Mouse (Mus musculus) heart, postnatal 4 days (tissue): ENCODE results near the gene Brd4. TPM values are rescaled to one million over a fixed set of nuclear protein-coding genes. Genes with fewer than 3 reads are reported as not detected.
"Not testable (repeated sequence)": the region's sequence is repeated elsewhere in the genome, so short reads cannot be mapped to it uniquely, and the experiment has no call there.

Source experiments
- DNase-seq: peaks from one replicate; pipeline ENCODE4 v3.0.0; 2021
- total RNA-seq, 2 experiments: library from RNA; stranded (reverse); gene quantifications; 2 replicates each; pipeline ENCODE4 v1.2.3; 2021

Gene Brd4
- total RNA-seq, 2 experiments from 2014 or later = 80.4 to 81.7 TPM

DNA sequence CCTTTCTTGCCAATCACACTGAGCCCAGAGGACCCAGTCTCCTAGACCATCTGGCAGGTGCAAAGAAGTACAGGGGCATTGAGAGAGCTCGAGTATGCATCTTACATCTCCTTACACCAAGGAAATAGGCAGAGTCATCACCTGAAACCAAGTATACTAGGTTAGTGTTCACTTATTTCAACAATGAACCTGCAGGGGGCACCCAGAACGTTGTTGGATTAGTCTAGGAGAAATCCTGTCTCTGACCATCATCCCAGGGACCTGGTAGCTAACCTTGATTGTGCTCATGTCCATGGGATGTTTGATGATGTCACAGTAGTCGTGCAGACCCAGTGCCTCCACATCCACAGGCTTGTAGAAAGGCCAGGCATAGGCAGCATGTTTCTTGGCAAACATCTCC lies 63.6 kb downstream of the Brd4 start:
- peak; percentile 37 for DNase-seq

DNA sequence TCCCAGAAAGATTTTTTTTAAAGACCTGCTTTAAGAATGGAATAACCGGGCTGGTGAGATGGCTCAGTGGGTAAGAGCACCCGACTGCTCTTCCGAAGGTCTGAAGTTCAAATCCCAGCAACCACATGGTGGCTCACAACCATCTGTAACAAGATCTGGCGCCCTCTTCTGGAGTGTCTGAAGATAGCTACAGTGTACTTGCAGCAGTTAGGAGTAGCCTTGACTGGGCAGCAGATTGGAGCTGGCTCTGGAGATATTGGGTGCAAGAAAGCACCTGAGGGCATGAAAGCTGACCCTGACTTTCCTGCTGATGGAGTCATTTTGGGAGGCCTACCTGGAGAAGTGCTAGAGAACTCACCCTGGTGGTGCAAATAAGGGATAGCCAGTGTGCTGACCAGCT lies 68.9 kb downstream of the Brd4 start:
- not testable (repeated sequence) for DNase-seq

- not testable (repeated sequence) for DNase-seq
These were observed 73.0 kb downstream of the Brd4 start for GRCm38 (mm10) chr17:32211554-32211953.

- DNase-seq = peak; percentile 82
These were observed 74.8 kb downstream of the Brd4 start for GRCm38 (mm10) chr17:32209752-32210151.

DNA sequence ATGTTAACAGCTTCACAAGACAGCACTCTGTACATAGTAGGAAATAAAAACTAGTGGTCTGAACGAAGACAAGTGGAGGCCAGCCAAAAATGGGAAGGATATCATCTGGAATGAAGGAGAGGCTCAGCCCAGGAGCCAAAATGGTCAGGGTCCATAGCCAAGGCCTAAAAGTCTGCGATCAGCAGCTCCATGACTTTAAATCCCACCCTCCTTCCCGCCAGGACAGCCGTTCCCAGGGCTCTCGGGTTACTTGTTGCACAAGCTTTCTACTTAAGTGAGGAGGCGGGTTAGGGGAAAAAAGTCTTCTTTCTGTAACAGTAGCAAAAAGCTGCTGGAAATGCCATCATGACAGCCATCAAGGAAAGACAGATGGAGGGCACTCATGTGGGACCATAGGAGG lies 75.4 kb downstream of the Brd4 start:
- DNase-seq = peak; percentile 67

- DNase-seq = peak; percentile 77
These were observed 76.8 kb downstream of the Brd4 start for GRCm38 (mm10) chr17:32207586-32208245.

- DNase-seq = no peak
These were observed 79.2 kb downstream of the Brd4 start for GRCm38 (mm10) chr17:32205345-32205744.

GRCm38 (mm10) chr17:32202972-32203371 lies 81.5 kb downstream of the Brd4 start:
- no peak for DNase-seq

GRCm38 (mm10) chr17:32201086-32201485 lies 83.4 kb downstream of the Brd4 start:
- no peak for DNase-seq

DNA sequence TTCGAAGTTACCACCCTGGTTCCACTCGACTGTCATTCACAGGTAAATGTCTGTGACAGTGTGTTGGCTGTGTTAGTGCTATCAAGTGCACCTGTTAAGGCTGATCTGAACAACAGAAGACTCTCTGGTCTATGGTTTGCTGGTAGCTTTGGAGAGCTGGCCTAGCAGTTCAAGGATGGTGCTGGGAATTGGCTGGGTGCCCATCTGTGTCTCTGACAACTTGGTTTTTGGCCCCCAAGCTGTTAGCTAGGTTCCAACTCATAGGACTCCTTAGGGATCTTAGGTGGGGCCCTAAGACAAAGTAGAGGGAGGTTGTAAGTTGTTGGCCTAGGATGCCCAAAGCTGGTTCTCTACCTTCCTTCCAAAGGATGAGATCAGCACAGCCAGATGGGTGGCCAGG lies 84.7 kb downstream of the Brd4 start:
- no peak for DNase-seq

- no peak for DNase-seq
These were observed 87.4 kb downstream of the Brd4 start for GRCm38 (mm10) chr17:32197156-32197555.

- no peak for DNase-seq
These were observed 88.8 kb downstream of the Brd4 start for GRCm38 (mm10) chr17:32195725-32196124.

DNA sequence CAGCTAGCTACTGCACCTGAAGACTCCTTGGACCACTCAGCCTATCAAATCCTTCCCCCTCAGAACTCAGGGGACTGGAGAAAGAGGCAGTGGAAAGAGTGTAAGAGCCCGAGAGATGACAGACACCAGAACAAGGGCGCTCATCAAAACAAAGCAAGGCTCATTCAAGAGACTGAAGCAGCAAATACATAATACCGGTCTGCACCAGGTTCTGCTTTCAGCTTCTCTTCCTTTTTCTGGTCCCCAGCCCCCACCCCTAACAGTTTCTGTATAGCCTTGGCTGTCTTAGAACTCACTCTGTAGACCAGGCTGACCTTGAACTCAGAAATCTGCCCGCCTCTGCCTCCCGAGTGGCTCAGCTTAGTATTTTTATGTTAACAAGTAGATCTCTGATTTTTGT lies 91.5 kb downstream of the Brd4 start:
- no peak for DNase-seq

DNA sequence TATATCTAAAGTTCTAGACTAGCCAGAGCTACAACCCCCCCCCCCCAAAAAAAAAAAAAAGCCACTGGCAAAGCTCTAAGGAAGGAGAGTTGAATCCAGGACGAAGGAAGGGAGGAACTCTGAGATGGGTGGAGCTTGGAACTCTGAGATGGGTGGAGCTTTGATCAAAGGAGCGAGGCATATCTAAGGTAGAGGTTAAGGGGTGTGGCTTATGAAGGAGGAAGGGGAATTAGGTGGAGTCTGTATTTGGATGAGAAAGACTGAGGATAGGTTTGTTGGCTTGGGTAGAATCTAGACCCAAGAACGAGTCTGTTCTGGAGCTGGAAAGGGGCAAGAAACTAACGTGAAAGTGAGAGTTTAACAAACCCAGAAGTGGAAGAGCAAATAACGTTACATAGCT lies 94.7 kb downstream of the Brd4 start:
- no peak for DNase-seq

DNA sequence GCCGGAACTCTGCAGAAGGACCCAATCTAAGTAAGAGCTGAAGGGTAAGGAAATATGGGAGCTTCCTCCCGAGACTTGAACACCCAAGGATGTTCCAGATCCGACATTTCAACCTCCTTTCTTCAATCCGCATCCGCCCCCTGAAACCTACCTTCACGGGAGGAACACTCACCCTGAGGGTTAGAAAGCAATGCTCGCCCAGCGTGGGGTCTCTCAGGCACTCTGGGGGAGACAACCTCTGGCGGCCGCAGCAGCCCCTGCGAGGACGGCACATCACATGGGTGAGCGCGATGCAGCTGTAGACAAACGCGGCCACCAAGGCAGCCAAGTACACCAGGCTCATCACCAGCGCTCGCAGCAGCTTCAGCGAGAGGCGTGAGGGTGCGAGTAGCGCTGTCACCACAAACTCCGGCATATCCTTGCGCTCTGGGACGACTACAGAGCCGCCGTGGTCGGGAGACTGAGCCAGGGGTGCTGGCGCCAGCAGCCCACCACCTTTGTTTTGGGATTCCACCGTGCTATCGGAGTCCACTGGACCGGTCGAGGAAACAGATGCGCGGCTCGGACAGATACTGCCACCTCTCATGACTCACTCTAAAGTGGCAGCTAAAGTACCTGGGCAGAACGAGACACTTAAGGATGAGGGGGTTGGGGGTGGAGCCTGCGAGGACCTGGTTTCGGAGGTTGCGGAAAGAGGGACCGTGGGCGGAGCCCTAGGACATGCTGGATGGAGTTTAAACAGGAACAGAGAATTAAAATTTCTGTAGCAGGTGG lies 95.5 kb downstream of the Brd4 start, which contains the start of gene Ephx3:
Gene Ephx3 (minus strand): TSS at position 687 of the 774 bp plus-strand sequence.
- DNase-seq = no peak

DNA sequence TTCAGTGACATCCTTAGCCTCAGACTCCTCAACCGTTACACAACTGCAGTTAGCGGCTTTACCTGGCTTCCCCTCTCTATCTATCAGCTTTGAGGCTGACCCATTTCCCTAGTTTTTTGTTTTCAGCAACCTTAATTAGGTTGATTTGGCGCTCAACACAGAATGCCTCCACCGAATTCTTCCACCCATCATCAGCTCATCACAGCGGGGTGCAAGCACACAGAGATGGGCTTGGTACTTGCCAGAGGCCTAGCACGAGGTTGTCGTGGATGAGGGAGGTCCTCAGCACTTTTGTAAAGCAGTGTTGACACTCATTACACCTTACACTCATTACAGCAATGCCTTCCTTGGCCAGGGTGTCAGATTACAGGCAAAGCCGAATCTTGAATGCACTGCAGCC lies 101.5 kb downstream of the Brd4 start:
- DNase-seq = no peak

GRCm38 (mm10) chr17:32179621-32180491 lies 104.7 kb downstream of the Brd4 start:
- DNase-seq = no peak

GRCm38 (mm10) chr17:32176919-32177318 lies 107.6 kb downstream of the Brd4 start:
- DNase-seq = no peak

- DNase-seq = peak; percentile 91
These were observed 111.4 kb downstream of the Brd4 start for GRCm38 (mm10) chr17:32173166-32173565.

DNA sequence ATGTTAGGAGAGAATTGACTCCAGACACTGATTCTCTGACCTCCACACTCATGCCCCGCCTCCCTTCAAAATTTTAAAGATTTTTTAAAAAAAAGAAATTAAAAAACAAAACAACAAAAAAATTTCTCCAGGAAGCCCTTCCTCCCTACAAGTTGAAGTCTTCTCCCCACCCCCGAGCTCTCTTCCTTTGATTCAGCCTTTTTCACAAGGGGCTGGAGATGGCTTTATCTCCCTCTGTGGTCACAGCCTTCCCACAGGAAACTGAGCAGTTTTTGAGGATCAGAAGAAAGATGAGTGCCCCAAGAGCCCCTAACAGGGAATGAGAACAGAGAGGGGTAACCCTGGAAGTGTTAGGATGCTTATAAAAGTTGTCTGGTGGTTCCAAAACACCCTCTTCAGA lies 112.0 kb downstream of the Brd4 start:
- no peak for DNase-seq

DNA sequence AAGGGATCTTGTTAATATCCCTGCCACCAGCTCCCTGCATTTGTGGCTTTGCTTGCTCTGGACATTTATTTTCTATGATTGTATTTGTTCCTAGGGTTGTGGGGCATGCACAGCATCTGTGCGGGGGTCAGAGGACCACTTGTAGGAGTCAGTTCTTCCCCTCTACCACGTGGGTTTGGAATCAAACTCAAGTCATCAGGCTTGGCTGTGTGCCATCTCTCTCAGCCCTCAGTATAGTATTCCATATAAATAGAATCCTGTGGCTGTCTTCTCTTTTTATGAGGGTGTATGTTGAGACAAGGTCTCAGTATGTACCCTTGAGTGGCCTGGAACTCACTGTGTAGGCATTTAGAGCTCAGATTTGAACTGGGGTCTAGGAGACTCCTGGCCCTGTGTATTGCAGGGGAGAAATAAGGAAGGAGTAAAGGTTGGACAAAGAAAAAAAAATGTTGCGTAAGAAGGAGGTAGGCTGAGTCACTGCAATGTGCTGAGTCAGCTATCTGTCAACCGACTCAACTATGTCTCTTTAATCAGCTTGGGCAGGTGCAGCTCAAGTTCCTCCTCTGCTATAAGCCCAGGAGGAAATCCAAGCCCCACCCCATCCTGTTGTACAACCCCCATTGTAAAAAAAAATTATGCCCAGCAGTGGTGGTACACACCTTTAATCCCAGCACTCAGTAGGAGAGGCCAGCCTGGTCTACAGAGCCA lies 114.8 kb downstream of the Brd4 start:
- DNase-seq = no peak

DNA sequence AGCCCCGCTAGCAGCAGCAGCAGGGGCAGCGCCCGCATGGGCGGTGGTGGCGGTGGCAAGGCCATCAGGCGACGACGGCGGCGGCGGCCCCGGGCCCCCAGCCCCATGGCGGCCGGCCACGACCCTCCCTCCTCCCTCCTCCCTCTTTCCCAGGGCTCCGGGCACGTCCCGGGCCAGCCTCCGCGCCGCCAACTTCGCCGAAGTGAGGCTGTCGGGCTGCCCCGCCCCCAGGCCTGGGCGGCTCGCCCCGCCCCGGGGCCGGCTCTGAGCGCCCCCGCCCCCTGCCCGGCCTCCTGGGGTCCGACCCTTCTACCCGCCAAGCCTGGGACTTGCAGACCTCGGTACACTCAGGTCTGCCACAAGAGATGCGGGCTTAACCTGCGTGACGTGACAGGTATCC lies 117.8 kb downstream of the Brd4 start, which contains the start of gene Notch3:
Gene Notch3 (minus strand): TSS at position 166 of the 400 bp plus-strand sequence.
- peak; percentile 80 for DNase-seq
